Mouse (Mus musculus) small intestine, adult 2 months (tissue): ENCODE measurements around the gene Rnf10. TPM values are rescaled to one million over a fixed set of nuclear protein-coding genes. Genes with fewer than 3 reads are reported as not detected.

Experiments
- H3K27ac ChIP-seq: fragments of 200-500 bp; 2 replicates; pipeline ENCODE4 v1.5.1; 2012; ENCODE audit warnings: low read depth, low read length, control low read depth, inconsistent platforms; ENCODE audit not compliant: insufficient read depth
- H3K27me3 ChIP-seq: fragments of 200-500 bp; 2 replicates; pipeline ENCODE4 v1.6.1; 2012; ENCODE audit warnings: mild to moderate bottlenecking, moderate library complexity, low read length, inconsistent platforms; ENCODE audit not compliant: control insufficient read depth, insufficient read depth
- H3K36me3 ChIP-seq: fragments of 200-500 bp; 2 replicates; pipeline ENCODE4 v1.6.1; 2012; ENCODE audit warnings: mild to moderate bottlenecking, low read length, control low read depth, inconsistent platforms; ENCODE audit not compliant: control insufficient read depth, insufficient read depth
- H3K4me1 ChIP-seq: fragments of 200-500 bp; 2 replicates; pipeline ENCODE4 v1.6.1; 2012; ENCODE audit warnings: low read length, inconsistent platforms, mixed read lengths; ENCODE audit not compliant: control insufficient read depth, insufficient read depth, insufficient read length
- H3K4me3 ChIP-seq: fragments of 200-500 bp; 2 replicates; pipeline ENCODE4 v1.5.1; 2012; ENCODE audit warnings: low read depth, mild to moderate bottlenecking, control low read depth, inconsistent platforms, low read length, moderate library complexity
- CTCF ChIP-seq: fragments of 200-500 bp; IDR thresholded peaks from 2 replicates; pipeline ENCODE4 v1.5.1; 2012; ENCODE audit warnings: low read depth, mild to moderate bottlenecking, control low read depth, inconsistent platforms, low read length, moderate library complexity, mixed read lengths; ENCODE audit not compliant: insufficient replicate concordance, insufficient read length; ENCODE audit errors: extremely low read depth
- POLR2A ChIP-seq: fragments of 200-500 bp; IDR thresholded peaks from 2 replicates; pipeline ENCODE4 v1.6.1; 2012; ENCODE audit warnings: low read depth, mild to moderate bottlenecking, control low read depth, inconsistent platforms, low read length, moderate library complexity
- WGBS: fragments of 180-500 bp; shearing (Covaris S2); methylation state at CpG from one replicate; pipeline ENCODE4 v1.1.7; 2018; 5-methylcytosine and 5-hydroxymethylcytosine counted together
- polyA plus RNA-seq: library from polyadenylated mRNA; depleted of rRNA; stranded (reverse); fragments of >200 nt; gene quantifications from 2 replicates; pipeline ENCODE4 v1.2.3, GENCODE M21; 2012

The Rnf10 gene
- polyA plus RNA-seq, 1 experiment = 148 TPM

GRCm38 (mm10) chr5:115284735-115285134, 12.0 kb upstream of the Rnf10 start:
- no peaks in the 10 kb centered on the region for H3K27me3 ChIP-seq
- no peak overlapping the region for H3K27ac ChIP-seq
- no peaks in the 10 kb centered on the region; the same call in 1 of the 2 replicates for H3K4me1 ChIP-seq
- peaks cover 36% of the 10 kb centered on the region for H3K36me3 ChIP-seq
- WGBS = 89% methylated on average over 3 of the region's 3 CpGs
- no peak overlapping the region for H3K4me3 ChIP-seq
- TF ChIP-seq POLR2A = no peak
- peak; percentile 18; the same call in 1 of the 2 replicates for TF ChIP-seq CTCF

GRCm38 (mm10) chr5:115280050-115280687, 7.5 kb upstream of the Rnf10 start:
- WGBS = 2% methylated on average over 17 of the region's 17 CpGs
- H3K27ac ChIP-seq = peak overlapping the region; percentile 8
- peaks cover 15% of the 10 kb centered on the region for H3K36me3 ChIP-seq
- H3K27me3 ChIP-seq = no peaks in the 10 kb centered on the region
- TF ChIP-seq POLR2A (no peak), CTCF (no peak)
- peak overlapping the region; percentile 78 for H3K4me3 ChIP-seq
- H3K4me1 ChIP-seq = peaks cover 2% of the 10 kb centered on the region; the same call in 1 of the 2 replicates

DNA sequence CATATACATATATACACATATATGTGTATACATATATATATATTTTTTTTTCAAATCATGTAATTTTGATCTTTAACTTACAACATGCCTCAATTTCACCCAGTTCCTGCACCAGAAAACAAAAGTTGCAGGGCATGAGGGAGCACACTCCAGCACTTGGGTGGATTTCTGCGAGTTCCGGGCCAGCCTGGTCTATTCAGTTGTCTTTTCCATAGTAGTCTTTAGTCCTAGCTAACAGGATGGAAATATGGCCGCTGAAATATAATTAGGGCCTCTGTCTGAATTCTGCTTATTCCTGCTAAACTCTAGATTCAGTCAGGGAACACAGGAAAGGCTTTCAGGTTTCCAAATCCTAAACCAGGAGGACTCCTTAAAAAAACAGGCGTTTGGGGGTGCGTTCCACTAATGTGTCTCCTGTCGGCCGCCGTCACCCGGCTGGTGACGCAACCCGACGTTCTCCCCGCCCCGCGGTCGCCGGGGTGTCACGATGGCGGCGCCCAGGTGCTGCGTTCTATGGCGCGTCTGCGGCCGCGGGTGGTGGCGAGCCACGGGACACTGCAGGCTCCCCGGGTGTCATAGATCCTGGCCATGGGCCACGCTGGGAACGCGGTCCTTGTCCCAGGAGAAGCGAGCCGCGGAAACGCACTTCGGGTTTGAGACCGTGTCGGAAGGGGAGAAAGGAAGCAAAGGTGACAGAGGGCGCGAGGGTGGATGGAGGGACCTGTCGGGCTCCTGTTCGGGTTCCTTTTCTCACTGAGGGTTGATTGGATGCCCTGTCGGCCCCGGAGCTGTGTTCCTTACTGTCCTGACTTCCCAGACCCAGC, 6.7 kb upstream of the Rnf10 start, which contains the start of gene Coq5:
Gene Coq5, plus strand, starts transcription at position 441 of the 824 bp plus-strand sequence.
- TF ChIP-seq POLR2A (no peak), CTCF (no peak)
- H3K27ac ChIP-seq = peak within 1 kb of the TSS; percentile 8
- H3K27me3 ChIP-seq = no peaks in the 10 kb centered on the region
- peak within 1 kb of the TSS; percentile 78 for H3K4me3 ChIP-seq
- H3K36me3 ChIP-seq = peaks cover 11% of the 10 kb centered on the region
- WGBS = 3% methylated on average over 45 of the region's 45 CpGs
- H3K4me1 ChIP-seq = peaks cover 2% of the 10 kb centered on the region; the same call in 1 of the 2 replicates

GRCm38 (mm10) chr5:115278785-115279184, 6.1 kb upstream of the Rnf10 start:
- no peaks in the 10 kb centered on the region for H3K27me3 ChIP-seq
- no peak for TF ChIP-seq POLR2A
- no peak for TF ChIP-seq CTCF
- peaks cover 2% of the 10 kb centered on the region; the same call in 1 of the 2 replicates for H3K4me1 ChIP-seq
- no peak overlapping the region for H3K4me3 ChIP-seq
- H3K27ac ChIP-seq = no peak overlapping the region
- 57% methylated on average over 2 of the region's 2 CpGs for WGBS
- H3K36me3 ChIP-seq = peaks cover 8% of the 10 kb centered on the region

GRCm38 (mm10) chr5:115278053-115278452, 5.4 kb upstream of the Rnf10 start:
- Histone ChIP-seq H3K36me3 (peaks cover under 1% of the 10 kb centered on the region; the same call in 1 of the 2 replicates), H3K4me1 (peaks cover 4% of the 10 kb centered on the region; the same call in 1 of the 2 replicates), H3K27me3 (no peaks in the 10 kb centered on the region), H3K27ac (no peak overlapping the region), H3K4me3 (no peak overlapping the region)
- WGBS = 27% methylated on average over 1 of the region's 1 CpGs
- TF ChIP-seq CTCF = no peak
- no peak for TF ChIP-seq POLR2A

- TF ChIP-seq CTCF = peak; percentile 51; the same call in 1 of the 2 replicates
- no peak for TF ChIP-seq POLR2A
- Histone ChIP-seq H3K4me3 (no peak overlapping the region), H3K36me3 (no peaks in the 10 kb centered on the region), H3K27ac (no peak overlapping the region), H3K4me1 (peaks cover 4% of the 10 kb centered on the region; the same call in 1 of the 2 replicates), H3K27me3 (no peaks in the 10 kb centered on the region)
- 66% methylated on average over 14 of the region's 14 CpGs for WGBS
These were observed 3.3 kb upstream of the Rnf10 start for GRCm38 (mm10) chr5:115275998-115276397.

DNA sequence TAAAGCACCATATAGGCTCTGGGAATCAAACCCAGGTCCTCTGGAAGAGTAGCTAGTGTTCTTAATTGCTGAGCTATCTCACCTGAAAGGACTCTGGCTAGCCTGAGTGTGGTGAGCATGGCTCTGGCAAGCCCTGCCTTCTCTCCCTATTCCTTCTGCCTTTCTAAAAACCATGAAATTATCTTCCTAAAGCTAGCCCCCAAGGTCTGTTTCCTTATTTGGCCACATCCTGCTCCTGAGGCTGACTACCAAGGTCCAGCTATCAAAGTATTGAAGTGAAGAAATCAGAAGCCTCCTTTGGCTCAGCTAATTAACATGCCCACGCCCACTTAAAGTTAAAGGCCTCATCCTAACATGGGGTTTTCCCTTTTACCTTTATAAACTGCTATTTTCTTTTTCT, 2.1 kb upstream of the Rnf10 start:
- no peaks in the 10 kb centered on the region for H3K27me3 ChIP-seq
- no peak for TF ChIP-seq CTCF
- no peak for TF ChIP-seq POLR2A
- peak overlapping the region; percentile 38; the same call in 1 of the 2 replicates for H3K27ac ChIP-seq
- H3K36me3 ChIP-seq = no peaks in the 10 kb centered on the region
- 57% methylated on average over 1 of the region's 1 CpGs for WGBS
- H3K4me3 ChIP-seq = no peak overlapping the region
- H3K4me1 ChIP-seq = peaks cover 11% of the 10 kb centered on the region; the same call in 1 of the 2 replicates
